Mouse (Mus musculus) lung, postnatal 14 days (tissue): ENCODE measurements at regions not wholly inside any gene's neighbourhood (a gene's known extent, or its start where the extent isn't known, plus 50 kb on each side); places are given as distances from the start of the nearest gene placed in this dataset.

ENCODE experiments used
- DNase-seq: peaks from one replicate; pipeline ENCODE4 v3.0.0; 2021

DNA sequence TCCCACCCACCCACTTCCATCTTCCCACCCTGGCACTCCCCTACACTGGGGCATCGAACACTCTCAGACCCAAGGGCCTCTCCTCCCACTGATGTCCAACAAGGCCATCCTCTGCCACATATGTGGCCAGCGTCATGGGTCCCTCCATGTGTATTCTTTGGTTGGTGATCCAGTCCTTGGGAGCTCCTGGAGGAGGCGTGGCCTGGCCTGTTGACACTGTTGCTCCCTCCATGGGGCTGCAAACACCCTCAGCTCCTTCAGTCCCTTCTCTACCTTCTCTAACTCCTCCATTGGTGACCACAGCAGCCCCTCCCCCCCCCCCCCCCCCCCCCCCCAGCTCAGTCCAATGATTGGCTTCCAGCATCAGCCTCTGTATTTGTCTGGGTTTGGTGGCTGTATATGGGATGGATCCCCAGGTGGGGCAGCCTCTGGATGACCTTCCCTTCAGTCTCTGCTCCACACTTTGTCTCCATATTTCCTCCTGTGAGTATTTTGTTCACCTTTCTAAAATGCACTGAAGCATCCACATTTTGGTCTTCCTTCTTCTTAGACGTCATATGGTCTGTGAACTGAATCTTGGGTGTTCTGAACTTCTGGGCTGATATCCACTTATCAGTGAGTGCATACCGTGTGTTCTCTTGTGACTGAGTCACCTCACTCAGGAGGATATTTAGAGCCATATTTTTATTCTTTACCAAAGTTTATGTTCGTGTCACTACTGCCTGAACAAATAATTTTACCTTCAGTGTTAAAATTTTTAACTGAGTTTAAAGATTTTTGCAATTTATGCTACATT, 82.1 kb upstream of the Tnp1 start:
- DNase-seq: no peak

GRCm38 (mm10) chr1:73089636-73090035, 73.9 kb upstream of the Tnp1 start:
- no peak for DNase-seq

GRCm38 (mm10) chr1:73088494-73088893, 72.8 kb upstream of the Tnp1 start:
- no peak for DNase-seq

DNA sequence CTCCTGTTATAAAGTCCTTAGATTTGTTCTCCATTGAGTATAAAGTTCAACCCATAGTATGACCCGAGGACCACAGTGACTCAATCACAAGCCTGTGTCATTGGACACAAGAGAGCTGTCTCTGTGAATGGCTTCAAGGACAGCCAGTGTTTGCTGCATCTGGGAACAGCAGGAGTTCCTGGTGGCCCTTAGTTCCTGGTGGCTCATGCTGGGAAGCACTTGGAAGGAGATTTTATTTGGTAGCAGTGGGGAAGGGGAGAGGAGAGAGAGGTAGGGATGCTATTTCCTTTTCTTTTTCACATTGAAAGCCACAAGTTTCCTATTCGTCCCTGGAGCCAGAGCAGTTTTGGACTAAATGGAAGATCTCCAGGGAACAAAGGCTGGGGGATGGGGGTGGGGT, 69.2 kb upstream of the Tnp1 start:
- no peak for DNase-seq

GRCm38 (mm10) chr1:73083396-73083795, 67.7 kb upstream of the Tnp1 start:
- no peak for DNase-seq

DNA sequence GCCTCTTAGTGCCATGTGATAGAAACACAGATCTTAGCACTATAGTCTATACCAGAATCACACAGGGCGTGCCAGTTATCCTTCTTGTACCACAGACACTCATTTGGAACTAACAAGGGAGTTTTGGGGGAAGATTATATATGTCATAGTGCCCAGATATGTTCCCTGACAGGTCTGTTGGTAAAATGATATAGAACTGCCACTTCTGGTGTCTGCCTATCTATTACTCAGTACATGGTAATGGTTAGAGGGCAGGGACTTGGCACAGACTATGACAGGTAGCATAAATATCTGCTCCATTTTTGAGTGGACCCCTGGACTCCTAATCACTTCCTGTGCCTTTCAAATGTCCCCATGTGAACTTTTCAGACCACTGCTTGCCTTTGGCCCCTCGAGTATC, 63.8 kb upstream of the Tnp1 start:
- DNase-seq: no peak

GRCm38 (mm10) chr1:73077156-73077555, 61.4 kb upstream of the Tnp1 start:
- no peak for DNase-seq

DNA sequence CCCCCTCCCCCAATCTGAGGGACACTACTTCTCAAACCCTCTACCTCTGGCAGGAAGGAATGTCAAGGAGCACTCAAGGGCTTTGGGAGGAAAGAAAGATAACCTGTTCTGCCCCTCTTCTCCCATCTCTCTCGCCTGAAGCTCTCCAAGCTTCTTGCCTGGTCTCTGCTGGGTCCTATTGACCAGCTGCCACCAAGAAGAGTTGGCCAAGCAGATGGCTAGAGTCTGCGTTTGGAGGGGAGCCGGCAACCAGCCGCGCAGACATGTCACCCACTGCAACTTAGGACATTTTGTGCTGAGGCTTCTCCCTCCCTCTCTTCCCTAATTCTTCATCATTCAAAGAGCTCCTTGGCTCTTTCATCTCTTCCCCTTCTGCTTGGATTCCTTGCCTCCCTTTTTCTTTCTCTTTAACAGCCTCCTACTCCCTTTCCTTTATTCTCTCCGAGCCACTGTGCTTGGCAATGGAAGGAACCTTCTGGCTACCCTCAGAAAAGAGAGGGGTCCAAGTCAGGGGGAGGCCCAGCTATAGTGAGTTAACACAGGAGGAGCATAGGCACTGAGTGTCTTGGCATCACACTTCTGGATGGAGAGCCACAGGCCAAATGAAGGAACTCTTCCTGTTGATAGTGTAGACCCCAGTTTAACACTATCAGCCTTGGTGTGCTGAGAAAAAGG, 60.1 kb upstream of the Tnp1 start:
- no peak for DNase-seq

GRCm38 (mm10) chr1:73075159-73075558, 59.5 kb upstream of the Tnp1 start:
- DNase-seq: no peak

DNA sequence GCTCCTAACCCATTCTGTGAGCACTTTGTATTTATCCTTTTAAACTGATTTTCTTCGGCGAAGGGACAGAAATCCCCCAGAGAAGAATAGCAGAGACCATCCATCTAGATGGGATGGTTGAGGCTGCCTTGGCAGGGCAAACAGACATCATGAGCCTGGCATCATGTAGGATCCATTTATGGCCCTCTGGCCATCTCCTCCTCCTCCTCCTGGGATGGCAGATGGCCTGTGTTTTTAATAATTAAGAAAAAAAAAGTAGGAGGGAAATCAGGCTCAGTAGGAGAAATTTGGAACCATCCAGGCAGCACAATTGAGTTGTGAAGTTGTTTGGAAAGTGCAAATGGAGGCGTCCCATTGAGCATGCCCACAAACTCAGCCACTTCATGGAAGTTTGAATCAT, 58.8 kb upstream of the Tnp1 start:
- no peak for DNase-seq

- no peak for DNase-seq
Measured at GRCm38 (mm10) chr1:73072237-73072904, 56.7 kb upstream of the Tnp1 start.

DNA sequence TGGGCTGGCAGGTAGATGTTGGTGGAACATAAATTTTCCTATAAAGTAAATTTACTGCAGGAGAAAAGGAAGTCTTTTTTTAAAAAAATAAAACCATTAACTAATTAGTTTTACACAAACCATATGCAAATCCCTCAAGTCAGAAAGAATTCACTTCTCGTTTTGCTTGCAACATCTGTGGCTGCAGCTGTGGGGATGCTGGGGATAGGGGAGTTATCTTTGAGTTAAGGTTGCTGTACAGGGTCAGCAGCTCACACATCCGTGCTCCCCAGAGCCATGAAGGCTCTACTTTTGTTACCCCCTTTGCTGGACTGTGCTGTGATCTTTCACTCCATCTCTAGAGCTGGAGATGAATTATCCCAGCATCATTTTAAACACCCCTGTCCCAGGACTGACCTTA, 54.4 kb upstream of the Tnp1 start:
- no peak for DNase-seq
